Comparison of ENCODE assay signal across 10 mouse cellular contexts in the genomic region with DNA sequence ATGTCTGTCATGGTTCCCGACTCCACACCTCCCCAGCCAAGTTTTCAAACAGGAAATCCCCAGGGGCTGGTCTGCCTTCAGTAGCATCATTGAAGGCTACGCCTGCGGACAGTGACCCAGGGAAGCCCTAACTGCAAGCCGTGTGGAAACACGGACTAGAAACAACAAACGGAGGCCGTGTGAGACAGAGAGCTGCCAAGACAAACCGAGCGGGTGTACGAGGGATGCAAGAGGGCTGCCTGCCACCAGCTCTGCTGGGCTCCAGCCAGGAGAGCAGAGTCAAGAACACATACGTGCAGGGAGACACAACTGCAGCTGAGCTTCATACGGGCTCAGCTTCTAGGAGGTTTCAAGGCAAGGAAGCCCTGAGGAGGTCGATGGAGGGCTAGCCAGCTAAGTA. TPM values are rescaled to one million over a fixed set of nuclear protein-coding genes. Genes with fewer than 3 reads are reported as not detected.
DNase-seq lines count a peak whose midpoint lies in the region; ATAC-seq and TF ChIP-seq lines count a peak whose summit lies in the region.
"Had no signal": no experiment of that assay in that cellular context is flagged by ENCODE, and none has a peak within 500 bp of the region (broad histone marks: within the 10 kb centered on the region; RNA-seq: fewer than 3 reads in every experiment).

No protein-coding gene starts in this region.

- no peak for TF ChIP-seq CTCF in left cerebral cortex, adult 2 months (IDR thresholded peaks at IDR 0.05)

- no peak overlapping the region for H3K27ac ChIP-seq in left cerebral cortex, adult 2 months

- no peak for ATAC-seq in cerebellum, adult (ENCODE audit: insufficient number of reproducible peaks, low FRiP score, low TSS enrichment)

- peak; percentile 33 for DNase-seq in gastrocnemius, postnatal 10 days
- DNase-seq in gastrocnemius, postnatal 36 days = no peak
- peak; percentile 17 for DNase-seq in left cerebral cortex, postnatal 4 days
- no peak for DNase-seq in left cerebral cortex, adult 2 months (ENCODE audit: extremely low spot score in 1 of 2, low spot score in 2 of 2)
- peak; percentile 35 for DNase-seq in R1 (ENCODE audit: low read depth, low spot score)
- peak; percentile 54 for DNase-seq in heart, postnatal 14 days
- DNase-seq in cerebellum, postnatal 25 days = no peak

- H3K4me3 ChIP-seq in left cerebral cortex, adult 2 months = no peak overlapping the region
- H3K4me3 ChIP-seq: megakaryocyte, embryonic 14.5 days had no signal

- intact Hi-C loops in gastrocnemius, postnatal 36 days (cut with DNase I) = no loop called here
- intact Hi-C loops in left cerebral cortex, postnatal 4 days (cut with DNase I) = no loop called here
- intact Hi-C loops in left cerebral cortex, adult 2 months (cut with DNase I) = no loop called here
- intact Hi-C loops in heart, postnatal 14 days (cut with DNase I) = no loop called here

RNA-seq across cellular contexts. Expression of a gene that starts 8.5 kb away (rescaled TPM):
- 10 to 100 TPM; 16.6 to 18.5 TPM for total RNA-seq in gastrocnemius, postnatal 10 days (2021)
- total RNA-seq in gastrocnemius, postnatal 36 days (2021) = 1 to 10 TPM; 8.6 to 9.9 TPM
- total RNA-seq in left cerebral cortex, postnatal 4 days (2021) = 10 to 100 TPM; 33.7 to 37.6 TPM
- total RNA-seq in left cerebral cortex, adult 2 months (2021) = 10 to 100 TPM; 30.4 to 35.9 TPM
- total RNA-seq in heart, postnatal 14 days (2021) = 10 to 100 TPM; 12.5 to 16.9 TPM

RNA-seq across cellular contexts. Expression of a gene that starts 17.0 kb away (rescaled TPM):
- total RNA-seq in gastrocnemius, postnatal 10 days (2021) = under 1 TPM; 0.23 to 0.31 TPM
- under 1 TPM; 0.02 to 0.03 TPM for total RNA-seq in gastrocnemius, postnatal 36 days (2021)
- total RNA-seq in left cerebral cortex, postnatal 4 days (2021) = under 1 TPM; 0.30 to 0.74 TPM
- under 1 TPM; 0.30 to 0.38 TPM for total RNA-seq in left cerebral cortex, adult 2 months (2021)
- under 1 TPM; 0.02 TPM for total RNA-seq in heart, postnatal 14 days (2021)

RNA-seq across cellular contexts. Expression of a gene that starts 24.5 kb away (rescaled TPM):
- total RNA-seq in gastrocnemius, postnatal 10 days (2021) = 10 to 100 TPM; 23.0 to 25.3 TPM
- total RNA-seq in gastrocnemius, postnatal 36 days (2021) = 10 to 100 TPM; 17.4 to 23.4 TPM
- 10 to 100 TPM; 56.5 to 63.6 TPM for total RNA-seq in left cerebral cortex, postnatal 4 days (2021)
- 10 to 100 TPM; 58.1 to 59.9 TPM for total RNA-seq in left cerebral cortex, adult 2 months (2021)
- 10 to 100 TPM; 28.3 to 33.8 TPM for total RNA-seq in heart, postnatal 14 days (2021)

RNA-seq across cellular contexts. Expression of a gene that starts 39.2 kb away (rescaled TPM):
- not detected for total RNA-seq in gastrocnemius, postnatal 10 days (2021)
- total RNA-seq in gastrocnemius, postnatal 36 days (2021) = not detected
- total RNA-seq in left cerebral cortex, postnatal 4 days (2021) = not detected
- not detected for total RNA-seq in left cerebral cortex, adult 2 months (2021)
- not detected for total RNA-seq in heart, postnatal 14 days (2021)
- total RNA-seq: left cerebral cortex, postnatal 25 days had no signal

RNA-seq across cellular contexts. Expression of a gene that starts 39.5 kb away (rescaled TPM):
- total RNA-seq in gastrocnemius, postnatal 10 days (2021) = 100 to 1,000 TPM; 301 to 324 TPM
- total RNA-seq in gastrocnemius, postnatal 36 days (2021) = 100 to 1,000 TPM; 107 to 129 TPM
- 1,000 to 10,000 TPM; 1,140 to 1,206 TPM for total RNA-seq in left cerebral cortex, postnatal 4 days (2021)
- total RNA-seq in left cerebral cortex, adult 2 months (2021) = 100 to 1,000 TPM; 570 to 583 TPM
- 100 to 1,000 TPM; 322 to 323 TPM for total RNA-seq in heart, postnatal 14 days (2021)

Comparison
In these comparisons a context has a peak if more than half of its experiments do, and no peak if none do; other contexts are left out.
1. DNase-seq: peak in gastrocnemius, postnatal 10 days (single experiment), left cerebral cortex, postnatal 4 days (single experiment), R1 (single experiment) and heart, postnatal 14 days (2 of 2); none in gastrocnemius, postnatal 36 days (0 of 2), left cerebral cortex, adult 2 months (0 of 2) and cerebellum, postnatal 25 days (0 of 2).